Mouse (Mus musculus) myocyte (in vitro differentiated cells): ENCODE results near the gene Foxa3.

Experiments
- CEBPB ChIP-seq: IDR thresholded peaks from 2 replicates; pipeline ENCODE4 v1.6.1; 2011; ENCODE audit warnings: mild to moderate bottlenecking, moderate library complexity; ENCODE audit not compliant: poor library complexity, insufficient read depth, severe bottlenecking
- E2F4 ChIP-seq: IDR thresholded peaks from one replicate; pipeline ENCODE4 v1.6.1; 2011; ENCODE audit warnings: mild to moderate bottlenecking, control low read depth, moderate library complexity; ENCODE audit not compliant: insufficient read depth
- MAX ChIP-seq: IDR thresholded peaks from one replicate; pipeline ENCODE4 v1.6.1; 2011; ENCODE audit warnings: low read depth, mild to moderate bottlenecking, control low read depth
- MYOG ChIP-seq, 3 experiments: IDR thresholded peaks; one replicate each; pipeline ENCODE4 v1.6.1; 2011; ENCODE audit warnings: control low read depth in 2 of 3, low read depth in 2 of 3, mild to moderate bottlenecking in 2 of 3; ENCODE audit not compliant: insufficient read length in 2 of 3, control insufficient read depth in 1 of 3, insufficient read depth in 1 of 3
- POLR2A ChIP-seq: IDR thresholded peaks from one replicate; pipeline ENCODE4 v1.6.1; 2011; ENCODE audit warnings: low read depth, mild to moderate bottlenecking, control low read depth, moderate library complexity; ENCODE audit not compliant: insufficient read length
- POLR2AphosphoS2 ChIP-seq: IDR thresholded peaks from one replicate; pipeline ENCODE4 v1.6.1; 2011; ENCODE audit warnings: low read depth, control low read depth; ENCODE audit not compliant: insufficient read length
- USF1 ChIP-seq: IDR thresholded peaks from one replicate; pipeline ENCODE4 v1.6.1; 2011; ENCODE audit warnings: low read depth, mild to moderate bottlenecking, control low read depth, moderate library complexity

GRCm38 (mm10) chr7:19055108-19055507, 31.8 kb upstream of the Foxa3 start:
- TF ChIP-seq CEBPB: no peak
- no peak for TF ChIP-seq POLR2A
- no peak for TF ChIP-seq E2F4
- no peak for TF ChIP-seq MAX
- no peak for TF ChIP-seq MYOG (IDR thresholded peaks at IDR 0.05; ENCODE audit: control insufficient read depth in 1 of 3, insufficient read depth in 1 of 3, insufficient read length in 2 of 3, low read depth in 2 of 3)
- no peak for TF ChIP-seq POLR2AphosphoS2
- TF ChIP-seq USF1: no peak
